Mouse (Mus musculus) small intestine, adult 2 months (tissue): ENCODE results near the gene Unc13b.

Experiments used
- CTCF ChIP-seq: fragments of 200-500 bp; IDR thresholded peaks from 2 replicates; pipeline ENCODE4 v1.5.1; 2012; ENCODE audit warnings: low read depth, mild to moderate bottlenecking, control low read depth, inconsistent platforms, low read length, moderate library complexity, mixed read lengths; ENCODE audit not compliant: insufficient replicate concordance, insufficient read length; ENCODE audit errors: extremely low read depth
- POLR2A ChIP-seq: fragments of 200-500 bp; IDR thresholded peaks from 2 replicates; pipeline ENCODE4 v1.6.1; 2012; ENCODE audit warnings: low read depth, mild to moderate bottlenecking, control low read depth, inconsistent platforms, low read length, moderate library complexity

DNA sequence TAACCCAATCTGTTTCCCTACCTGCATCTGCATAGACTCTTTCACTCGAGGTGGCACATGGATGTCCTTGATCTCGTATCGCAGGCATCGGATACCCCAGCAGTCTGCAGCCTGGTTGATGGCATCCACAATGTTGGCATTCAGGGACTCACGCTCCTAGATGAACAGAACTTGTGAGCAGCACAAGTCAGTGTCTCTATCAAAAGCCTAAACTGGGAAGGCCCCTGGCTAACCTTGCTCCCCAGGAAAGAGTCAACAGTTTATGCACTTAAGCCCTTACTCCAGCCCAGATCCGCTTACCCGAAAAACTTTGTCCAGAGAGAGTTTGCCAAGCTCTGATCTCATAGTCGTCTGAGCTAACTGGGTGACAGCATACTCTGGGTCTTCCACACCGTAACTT is 29.0 kb upstream of the Unc13b start:
- TF ChIP-seq POLR2A = no peak
- no peak for TF ChIP-seq CTCF
